Mouse (Mus musculus) adrenal gland, adult 8-10 months (tissue): ENCODE data around the gene Prpf6. TPM values are rescaled to one million over a fixed set of nuclear protein-coding genes. Genes with fewer than 3 reads are reported as not detected.

ENCODE experiments used
- DNase-seq: peaks from one replicate; pipeline ENCODE4 v3.0.0; 2022
- microRNA-seq, 2 experiments: library from miRNA; unstranded; fragments of <30 nt; microRNA quantifications; one replicate each; pipeline ENCODE4 v1.2.0; 2022
- total RNA-seq, 4 experiments: library from RNA; stranded (reverse); gene quantifications; 2 replicates each; pipeline ENCODE4 v1.2.4; 2022

Gene Prpf6
- total RNA-seq, 4 experiments from 2014 or later = 69.0 to 85.2 (median 76.4) TPM

DNA sequence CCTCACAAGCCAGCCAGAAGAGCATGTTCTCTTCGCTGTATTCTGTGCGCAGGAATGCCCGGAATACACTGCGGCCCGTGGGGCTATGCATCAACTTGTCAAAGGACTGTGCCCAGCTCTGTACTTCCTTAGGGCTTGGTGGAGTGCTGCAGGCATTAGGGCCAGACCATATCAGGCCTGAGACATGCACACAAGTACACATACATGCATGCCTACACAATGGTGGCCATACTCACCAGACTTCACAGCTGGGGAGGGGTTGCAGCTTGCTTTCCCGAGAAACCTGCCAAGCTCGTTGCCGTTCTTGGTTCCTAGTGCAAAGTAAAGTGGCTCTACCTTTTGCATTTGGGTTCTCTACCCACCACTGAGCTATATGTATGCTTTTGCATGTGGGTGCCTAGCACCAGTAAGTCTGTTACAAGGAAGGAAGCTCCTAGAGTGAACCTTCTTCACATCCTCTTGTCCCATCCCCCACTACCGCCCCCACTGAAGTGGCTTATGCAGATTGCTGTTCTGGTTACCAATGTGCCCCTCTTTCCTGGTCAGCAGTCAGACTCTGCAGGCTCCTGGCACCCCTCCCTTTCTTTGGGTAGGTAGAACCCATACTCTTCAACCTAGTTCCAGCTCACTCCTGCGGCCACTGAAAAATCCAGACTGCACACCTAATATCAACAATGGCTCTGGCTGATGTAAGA, 97.9 kb downstream of the Prpf6 start:
- no peak for DNase-seq

DNA sequence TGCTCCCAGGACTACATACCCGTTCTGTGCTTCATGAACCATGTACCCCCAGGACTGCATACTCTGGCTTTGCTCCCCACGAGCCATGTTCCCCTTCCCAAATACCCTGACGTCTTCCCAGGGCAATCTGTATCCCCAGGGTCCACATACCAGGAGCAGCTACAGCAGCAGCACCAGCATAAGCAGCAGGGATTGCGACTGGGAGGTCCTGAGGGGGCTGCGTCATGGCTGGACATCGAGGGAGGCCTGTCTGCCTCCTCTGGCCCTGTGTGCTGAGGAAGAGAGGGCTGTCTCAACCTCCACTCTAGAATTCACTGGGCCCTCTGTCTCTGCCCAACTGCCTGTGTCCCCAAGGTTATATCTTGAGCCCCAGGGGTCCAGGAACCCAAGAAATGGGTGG, 99.4 kb downstream of the Prpf6 start:
- no peak for DNase-seq

DNA sequence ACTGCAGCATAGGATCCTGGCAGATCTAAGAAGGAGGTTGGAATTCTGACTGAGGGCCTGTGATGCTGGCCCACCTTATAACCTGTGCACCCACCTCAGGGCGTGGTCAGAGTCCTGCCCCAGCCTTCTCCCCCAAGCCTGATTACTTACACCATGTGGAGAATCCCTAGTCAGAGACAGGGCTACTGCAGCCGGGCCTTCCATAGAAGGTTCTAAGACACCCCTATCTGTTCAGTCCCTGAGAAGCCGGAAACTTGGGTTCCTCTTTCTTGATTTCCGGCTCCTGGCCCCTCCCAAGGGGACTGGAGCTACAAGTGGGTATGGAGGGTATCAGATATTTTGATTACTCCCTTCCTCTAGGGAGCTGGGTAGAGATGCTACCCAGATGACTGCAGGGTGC, 99.9 kb downstream of the Prpf6 start:
- no peak for DNase-seq

DNA sequence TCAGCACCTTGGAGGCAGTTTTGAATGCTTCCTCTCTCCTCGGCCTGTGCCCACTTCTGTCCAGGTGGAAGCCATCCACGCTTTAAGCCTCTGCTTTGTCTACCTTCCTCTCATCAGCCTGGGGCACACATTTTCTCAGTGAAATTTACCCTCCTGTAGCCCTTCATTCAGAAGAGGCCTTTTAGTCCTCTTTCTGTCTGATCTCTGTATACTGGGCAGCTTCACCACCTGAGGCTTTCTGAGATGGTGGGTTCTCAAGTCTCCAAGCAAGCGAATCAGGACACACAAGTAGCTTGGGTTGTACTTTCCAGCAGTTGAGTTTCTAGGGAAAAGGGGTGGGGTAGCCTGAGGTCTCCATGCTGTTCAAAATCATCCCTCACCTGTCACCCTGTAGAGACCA, 100.6 kb downstream of the Prpf6 start:
- DNase-seq = no peak

DNA sequence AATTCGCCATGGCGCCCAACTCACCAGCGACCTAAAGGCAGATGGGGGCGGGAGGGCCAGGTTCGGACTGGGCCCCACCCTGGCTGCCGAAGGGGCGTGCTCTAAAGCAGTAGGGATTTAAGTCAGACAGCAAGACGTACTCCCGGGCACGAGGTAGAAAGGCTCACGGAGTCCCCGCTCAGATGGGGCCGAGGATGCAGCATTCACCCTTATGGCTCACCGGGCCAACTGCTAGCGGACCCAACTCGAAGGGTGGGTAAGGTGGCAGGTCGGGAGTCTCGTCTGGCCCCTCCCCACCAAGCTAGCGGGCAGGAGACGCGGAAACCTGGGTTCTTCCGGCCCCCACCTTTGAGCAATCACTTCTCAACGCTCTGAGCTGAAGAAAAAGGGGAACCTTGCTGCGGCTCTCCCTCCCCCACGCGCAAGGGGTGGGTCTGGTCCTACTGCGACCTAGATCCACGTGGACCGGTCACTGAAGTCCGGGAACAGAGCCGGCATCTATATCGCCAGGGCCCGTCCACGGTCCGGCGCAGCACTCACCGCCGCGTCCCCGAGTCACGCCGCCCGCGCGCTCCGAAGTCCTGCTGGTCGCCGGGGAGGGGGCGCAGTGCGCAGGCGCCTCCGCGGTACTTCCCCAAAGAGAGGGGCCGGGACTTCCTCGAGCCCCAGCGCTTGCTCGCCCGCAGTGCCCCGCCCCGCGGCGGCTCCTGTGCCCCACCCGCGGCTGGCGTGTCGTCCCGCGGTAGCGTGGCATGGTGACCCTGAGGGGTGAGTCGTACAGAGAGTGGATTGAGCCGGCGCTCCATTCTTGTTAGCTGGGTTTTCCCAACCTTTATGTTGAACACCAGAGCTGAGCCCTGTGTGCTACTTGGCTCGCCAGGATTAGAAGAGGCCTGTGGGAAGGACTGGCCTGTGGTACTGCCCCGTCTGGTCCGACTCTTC, 101.9 kb downstream of the Prpf6 start, which contains the start of gene Rgs19:
Gene Rgs19 (minus strand): TSS at position 639 of the 942 bp plus-strand sequence.
- DNase-seq = peak; percentile 81

DNA sequence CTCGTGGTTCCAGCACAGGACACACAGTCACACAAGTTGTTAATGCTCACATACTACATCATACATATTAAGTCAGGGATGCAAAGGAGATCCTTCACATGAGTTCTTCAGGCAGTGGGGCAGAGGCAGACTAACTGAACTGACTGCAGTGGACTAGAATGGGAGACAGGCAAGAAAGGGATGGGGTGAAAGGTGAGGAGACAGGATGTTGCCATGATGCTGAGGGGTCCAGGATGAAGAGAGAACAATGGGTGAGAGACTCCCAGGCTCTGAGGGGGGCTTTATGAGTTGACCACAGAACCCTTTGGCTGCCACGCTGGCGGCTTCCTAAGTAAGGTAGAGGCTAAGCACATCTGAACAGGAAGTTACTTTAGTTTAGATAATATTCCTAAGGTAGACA, 102.9 kb downstream of the Prpf6 start:
- no peak for DNase-seq

DNA sequence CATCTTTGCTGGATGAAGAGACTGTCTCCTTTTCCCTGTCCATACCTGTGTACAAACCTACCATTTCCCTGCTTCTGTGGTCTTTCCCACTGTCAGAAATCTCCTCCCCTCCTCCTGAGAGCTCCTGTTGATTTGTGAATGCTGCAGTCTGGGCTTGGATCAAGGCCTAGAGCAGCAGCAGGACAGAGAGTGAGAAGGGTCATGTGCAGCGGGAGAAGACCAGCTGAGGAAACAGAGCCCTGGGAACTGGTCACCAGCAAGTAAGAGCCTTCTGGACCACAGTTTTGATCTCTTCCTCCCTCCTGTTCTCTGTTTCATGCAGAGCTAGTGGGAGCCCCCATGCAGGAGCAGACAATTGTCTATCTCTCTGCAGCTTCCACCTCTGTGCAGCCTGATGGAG, 104.1 kb downstream of the Prpf6 start:
- no peak for DNase-seq

DNA sequence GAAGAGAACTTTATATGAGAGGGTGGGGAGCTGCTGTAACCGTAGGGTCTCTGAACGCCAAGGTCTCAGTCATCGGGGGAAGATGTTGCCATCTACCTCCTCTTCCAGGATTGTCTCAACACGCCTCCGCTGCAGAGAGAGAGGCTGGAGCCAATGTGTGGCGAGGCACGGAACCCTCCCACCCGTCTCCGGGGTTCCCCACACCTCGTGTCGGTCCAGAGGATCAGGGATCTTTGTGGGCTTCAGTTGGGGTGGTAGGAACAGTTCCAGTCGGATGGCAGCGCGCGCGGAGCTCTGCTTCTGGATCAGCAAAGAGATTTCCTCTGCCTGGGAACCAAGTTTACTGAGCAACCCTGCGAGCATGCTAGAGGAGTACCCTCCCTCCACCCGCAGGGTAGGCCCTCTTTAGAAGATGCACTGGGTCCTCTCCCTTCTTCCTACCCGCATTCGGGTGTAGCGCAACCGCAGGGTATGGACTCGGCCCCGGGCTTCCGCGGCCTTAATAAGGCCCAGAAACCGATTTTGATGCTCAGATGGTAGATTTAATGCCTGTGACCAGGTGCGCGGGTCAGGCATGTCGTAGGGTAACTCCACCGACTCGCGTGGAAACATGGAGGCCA, 105.2 kb downstream of the Prpf6 start:
- DNase-seq = no peak

DNA sequence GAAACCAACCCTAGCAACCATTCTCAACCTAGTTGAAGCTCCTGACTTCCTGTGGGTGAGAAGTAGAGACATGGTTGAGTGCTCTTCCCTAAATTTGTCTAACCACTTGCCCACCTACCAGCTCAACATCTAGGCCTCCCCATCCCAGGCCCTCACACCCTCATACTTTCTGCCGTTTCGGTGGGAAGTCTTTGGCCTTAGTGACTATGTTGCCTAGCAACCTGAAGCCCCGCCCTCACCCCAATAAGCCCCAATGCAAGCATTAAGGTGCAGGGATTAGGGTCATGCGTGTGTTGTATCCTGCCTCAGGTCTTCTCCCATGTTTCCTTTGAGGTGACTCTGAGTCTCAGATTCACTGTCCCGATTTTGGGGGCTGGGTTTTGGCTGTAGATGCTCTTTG, 106.6 kb downstream of the Prpf6 start, which contains the start of gene Lkaaear1:
Gene Lkaaear1 (minus strand): TSS at position 202 of the 400 bp plus-strand sequence.
- DNase-seq = no peak

Small RNA genes lying within 50 kb of the gene (microRNA-seq; reads per million reads assigned to microRNA genes)
- 0 reads per million in 2 experiments for gene Mir7006

Other genes with a start within 250 kb of the Prpf6 start
- gene Zgpat, start 226.9 kb upstream of the Prpf6 start, total RNA-seq = 10 to 100 TPM; 49.1 to 76.4 (median 55.7) TPM
- 10 to 100 TPM; 42.4 to 63.8 (median 57.7) TPM for gene Arfrp1, start 226.5 kb upstream of the Prpf6 start, total RNA-seq
- 10 to 100 TPM; 17.2 to 37.4 (median 22.9) TPM for gene Lime1, start 211.8 kb upstream of the Prpf6 start, total RNA-seq
- 10 to 100 TPM; 14.0 to 25.1 (median 17.7) TPM for gene Zbtb46, start 132.4 kb upstream of the Prpf6 start, total RNA-seq
- gene Abhd16b, start 98.7 kb upstream of the Prpf6 start, total RNA-seq = not detected
- gene Tpd52l2, start 94.7 kb upstream of the Prpf6 start, total RNA-seq = 100 to 1,000 TPM; 117 to 138 (median 127) TPM
- 100 to 1,000 TPM; 105 to 115 (median 108) TPM for gene Dnajc5, start 71.4 kb upstream of the Prpf6 start, total RNA-seq
- 100 to 1,000 TPM in 3 of 4 experiments, 10 to 100 TPM in 1; 94.3 to 171 (median 118) TPM for gene Uckl1, start 7.0 kb upstream of the Prpf6 start, total RNA-seq
- 100 to 1,000 TPM in 2 of 4 experiments, 10 to 100 TPM in 2; 52.3 to 113 (median 89.3) TPM for gene Zfp512b, start 935 bp downstream of the Prpf6 start, total RNA-seq
- 10 to 100 TPM; 16.1 to 33.3 (median 21.8) TPM for gene Samd10, start 7.3 kb downstream of the Prpf6 start, total RNA-seq
- gene Gm29797, start 65.2 kb downstream of the Prpf6 start, total RNA-seq = under 1 TPM in 1 of 4 experiments, not detected in 3; 0.38 TPM
- gene Sox18, start 79.8 kb downstream of the Prpf6 start, total RNA-seq = 10 to 100 TPM; 19.1 to 36.7 (median 32.9) TPM
- gene Tcea2, start 88.4 kb downstream of the Prpf6 start, total RNA-seq = 10 to 100 TPM in 2 of 4 experiments, 1 to 10 TPM in 2; 6.6 to 16.4 (median 11.4) TPM
- 10 to 100 TPM; 23.7 to 26.0 (median 25.3) TPM for gene Rgs19, start 102.1 kb downstream of the Prpf6 start, total RNA-seq
- not detected for gene Lkaaear1, start 106.6 kb downstream of the Prpf6 start, total RNA-seq
- 1 to 10 TPM; 2.3 to 5.9 (median 4.8) TPM for gene Oprl1, start 123.1 kb downstream of the Prpf6 start, total RNA-seq
- 1 to 10 TPM; 3.0 to 9.3 (median 6.4) TPM for gene Myt1, start 171.5 kb downstream of the Prpf6 start, total RNA-seq
- 100 to 1,000 TPM in 2 of 4 experiments, 10 to 100 TPM in 2; 87.3 to 104 (median 99.9) TPM for gene Pcmtd2, start 246.0 kb downstream of the Prpf6 start, total RNA-seq